Mouse (Mus musculus): Measurements from ENCODE around the gene Cyp26a1.

- TF ChIP-seq CTCF (IDR thresholded peaks at IDR 0.05; ENCODE audit: borderline replicate concordance, control insufficient read depth, extremely low read depth, insufficient read depth, low read length, poor library complexity) (no peak), POLR2A (IDR thresholded peaks at IDR 0.05; ENCODE audit: control insufficient read depth, extremely low read depth, insufficient read depth, low read length, poor library complexity) (no peak)
These were observed 1.6 kb upstream of the Cyp26a1 start for GRCm38 (mm10) chr19:37695762-37696602.
